Mouse (Mus musculus): ENCODE results near the gene Slc22a6. TPM values are rescaled to one million over a fixed set of nuclear protein-coding genes. Genes with fewer than 3 reads are reported as not detected.

Gene Slc22a6
- polyA plus RNA-seq, 1 experiment: not detected

- H3K4me1 ChIP-seq (ENCODE audit: control insufficient read depth, insufficient read depth, low read length): no peaks in the 10 kb centered on the region
- no peak overlapping the region for H3K4me3 ChIP-seq (replicated peaks; ENCODE audit: extremely low read depth, low read depth, low read length)
- DNase-seq: no peak
- WGBS: 64% methylated on average over 1 of the region's 1 CpGs
- no peak for TF ChIP-seq CTCF (IDR thresholded peaks at IDR 0.05; ENCODE audit: insufficient read depth, low read length)
- TF ChIP-seq POLR2A (IDR thresholded peaks at IDR 0.05; ENCODE audit: borderline replicate concordance, extremely low read depth, low read depth, low read length): no peak
Observed at GRCm38 (mm10) chr19:8632029-8632428, 14.2 kb downstream of the Slc22a6 start.

- TF ChIP-seq POLR2A (IDR thresholded peaks at IDR 0.05; ENCODE audit: borderline replicate concordance, extremely low read depth, low read depth, low read length) (no peak), CTCF (IDR thresholded peaks at IDR 0.05; ENCODE audit: insufficient read depth, low read length) (no peak)
- Histone ChIP-seq H3K4me1 (ENCODE audit: control insufficient read depth, insufficient read depth, low read length) (no peaks in the 10 kb centered on the region; the same call in 1 of the 2 replicates), H3K4me3 (replicated peaks; ENCODE audit: extremely low read depth, low read depth, low read length) (no peak overlapping the region)
- 22% methylated on average over 5 of the region's 5 CpGs for WGBS
- no peak for DNase-seq
Observed at GRCm38 (mm10) chr19:8642086-8642485, 24.2 kb downstream of the Slc22a6 start.

- Histone ChIP-seq H3K4me3 (replicated peaks; ENCODE audit: extremely low read depth, low read depth, low read length) (no peak overlapping the region), H3K4me1 (ENCODE audit: control insufficient read depth, insufficient read depth, low read length) (no peaks in the 10 kb centered on the region; the same call in 1 of the 2 replicates)
- WGBS: 65% methylated on average over 2 of the region's 2 CpGs
- TF ChIP-seq CTCF (IDR thresholded peaks at IDR 0.05; ENCODE audit: insufficient read depth, low read length) (no peak), POLR2A (IDR thresholded peaks at IDR 0.05; ENCODE audit: borderline replicate concordance, extremely low read depth, low read depth, low read length) (no peak)
- DNase-seq: no peak
Observed at GRCm38 (mm10) chr19:8646393-8646792, 28.6 kb downstream of the Slc22a6 start.

GRCm38 (mm10) chr19:8655833-8656232 lies 38.0 kb downstream of the Slc22a6 start:
- no peak for TF ChIP-seq POLR2A (IDR thresholded peaks at IDR 0.05; ENCODE audit: borderline replicate concordance, extremely low read depth, low read depth, low read length)
- no peak for TF ChIP-seq CTCF (IDR thresholded peaks at IDR 0.05; ENCODE audit: insufficient read depth, low read length)
- Histone ChIP-seq H3K4me1 (ENCODE audit: control insufficient read depth, insufficient read depth, low read length) (no peaks in the 10 kb centered on the region), H3K4me3 (replicated peaks; ENCODE audit: extremely low read depth, low read depth, low read length) (no peak overlapping the region)
- DNase-seq: no peak

- no peak for DNase-seq
- 55% methylated on average over 4 of the region's 4 CpGs for WGBS
- Histone ChIP-seq H3K4me1 (ENCODE audit: control insufficient read depth, insufficient read depth, low read length) (no peaks in the 10 kb centered on the region), H3K4me3 (replicated peaks; ENCODE audit: extremely low read depth, low read depth, low read length) (no peak overlapping the region)
- TF ChIP-seq POLR2A (IDR thresholded peaks at IDR 0.05; ENCODE audit: borderline replicate concordance, extremely low read depth, low read depth, low read length): no peak
- no peak for TF ChIP-seq CTCF (IDR thresholded peaks at IDR 0.05; ENCODE audit: insufficient read depth, low read length)
Observed at GRCm38 (mm10) chr19:8656341-8656740, 38.5 kb downstream of the Slc22a6 start.

- TF ChIP-seq POLR2A (IDR thresholded peaks at IDR 0.05; ENCODE audit: borderline replicate concordance, extremely low read depth, low read depth, low read length) (no peak), CTCF (IDR thresholded peaks at IDR 0.05; ENCODE audit: insufficient read depth, low read length) (no peak)
- Histone ChIP-seq H3K4me1 (ENCODE audit: control insufficient read depth, insufficient read depth, low read length) (peaks cover 9% of the 10 kb centered on the region), H3K4me3 (replicated peaks; ENCODE audit: extremely low read depth, low read depth, low read length) (peak overlapping the region; percentile 24)
- no peak for DNase-seq
- 1% methylated on average over 35 of the region's 35 CpGs for WGBS
Observed at GRCm38 (mm10) chr19:8661821-8662307, 44.0 kb downstream of the Slc22a6 start.

GRCm38 (mm10) chr19:8662337-8662736 lies 44.5 kb downstream of the Slc22a6 start:
- Histone ChIP-seq H3K4me3 (replicated peaks; ENCODE audit: extremely low read depth, low read depth, low read length) (peak overlapping the region; percentile 24), H3K4me1 (ENCODE audit: control insufficient read depth, insufficient read depth, low read length) (peaks cover 9% of the 10 kb centered on the region)
- WGBS: 3% methylated on average over 11 of the region's 11 CpGs
- DNase-seq: peak; percentile 50
- TF ChIP-seq POLR2A (IDR thresholded peaks at IDR 0.05; ENCODE audit: borderline replicate concordance, extremely low read depth, low read depth, low read length): no peak
- TF ChIP-seq CTCF (IDR thresholded peaks at IDR 0.05; ENCODE audit: insufficient read depth, low read length): peak; percentile 54

- Histone ChIP-seq H3K4me1 (ENCODE audit: control insufficient read depth, insufficient read depth, low read length) (peaks cover 9% of the 10 kb centered on the region), H3K4me3 (replicated peaks; ENCODE audit: extremely low read depth, low read depth, low read length) (no peak within 1 kb of the TSS)
- no peak for DNase-seq
- 51% methylated on average over 9 of the region's 9 CpGs for WGBS
- TF ChIP-seq CTCF (IDR thresholded peaks at IDR 0.05; ENCODE audit: insufficient read depth, low read length) (no peak), POLR2A (IDR thresholded peaks at IDR 0.05; ENCODE audit: borderline replicate concordance, extremely low read depth, low read depth, low read length) (no peak)
Observed at GRCm38 (mm10) chr19:8663360-8663839, 45.6 kb downstream of the Slc22a6 start, which contains the start of gene Chrm1. Gene Chrm1, plus strand, starts transcription at chr19:8663789.

GRCm38 (mm10) chr19:8663911-8664421 lies 46.1 kb downstream of the Slc22a6 start:
- H3K4me1 ChIP-seq (ENCODE audit: control insufficient read depth, insufficient read depth, low read length): peaks cover 9% of the 10 kb centered on the region
- H3K4me3 ChIP-seq (replicated peaks; ENCODE audit: extremely low read depth, low read depth, low read length): no peak overlapping the region
- TF ChIP-seq CTCF (IDR thresholded peaks at IDR 0.05; ENCODE audit: insufficient read depth, low read length) (no peak), POLR2A (IDR thresholded peaks at IDR 0.05; ENCODE audit: borderline replicate concordance, extremely low read depth, low read depth, low read length) (no peak)
- DNase-seq: no peak
- WGBS: 26% methylated on average over 9 of the region's 10 CpGs

- WGBS: 88% methylated on average over 3 of the region's 3 CpGs
- no peak overlapping the region for H3K4me3 ChIP-seq (replicated peaks; ENCODE audit: extremely low read depth, low read depth, low read length)
- no peak for DNase-seq
- no peak for TF ChIP-seq CTCF (IDR thresholded peaks at IDR 0.05; ENCODE audit: insufficient read depth, low read length)
- peaks cover 9% of the 10 kb centered on the region for H3K4me1 ChIP-seq (ENCODE audit: control insufficient read depth, insufficient read depth, low read length)
Observed at GRCm38 (mm10) chr19:8664859-8665258, 47.0 kb downstream of the Slc22a6 start.
